Mouse (Mus musculus): ENCODE data around the gene G6pd2. TPM values are rescaled to one million over a fixed set of nuclear protein-coding genes. Genes with fewer than 3 reads are reported as not detected.

Gene G6pd2
- total RNA-seq (2021): not detected
- long read RNA-seq, experiment 1: 0 reads
- long read RNA-seq, experiment 2: 0 reads

DNA sequence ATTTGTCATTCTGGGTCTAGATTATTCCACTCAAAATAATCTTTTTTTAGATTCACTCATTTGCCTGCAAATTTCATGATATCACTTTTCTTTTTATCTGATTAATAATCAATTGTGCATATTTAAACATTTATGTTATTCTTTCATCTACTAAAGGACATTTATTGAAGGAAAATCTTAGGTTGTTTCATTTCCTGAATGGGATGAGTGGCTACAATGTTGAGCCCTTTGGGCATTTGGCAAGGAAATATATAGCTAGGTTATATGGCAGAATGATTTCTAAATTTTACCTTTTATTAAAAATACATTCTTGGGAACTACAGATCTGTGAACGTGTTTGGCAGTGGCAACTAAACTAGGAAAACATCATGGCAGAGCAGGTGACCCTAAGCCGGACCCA, at the start of gene G6pd2:
Gene G6pd2, plus strand, starts transcription at position 301 of the 400 bp plus-strand sequence.
- DNase-seq: no peak

DNA sequence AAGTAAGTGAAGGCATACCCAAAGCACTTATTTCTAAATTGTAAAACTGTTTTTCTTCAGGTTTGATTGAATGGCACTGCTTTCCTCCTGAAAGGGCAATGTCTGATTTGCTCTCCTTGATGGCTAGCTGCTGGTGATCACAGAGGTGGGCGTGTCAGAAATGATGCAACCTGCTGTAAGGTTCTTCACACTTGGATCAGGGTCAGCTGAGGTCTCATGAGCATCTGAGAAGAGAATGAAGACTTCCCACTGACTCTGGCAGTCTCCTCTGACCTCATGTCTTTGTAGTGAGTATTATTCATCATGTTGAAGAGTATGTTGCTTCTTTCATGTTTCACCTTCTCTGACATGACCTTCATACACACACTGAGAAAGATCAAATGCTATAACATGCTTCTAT, 44.4 kb upstream of the G6pd2 start:
- no peak for DNase-seq

GRCm38 (mm10) chr5:61832935-61833551, 24.4 kb downstream of the G6pd2 start:
- DNase-seq: no peak

DNA sequence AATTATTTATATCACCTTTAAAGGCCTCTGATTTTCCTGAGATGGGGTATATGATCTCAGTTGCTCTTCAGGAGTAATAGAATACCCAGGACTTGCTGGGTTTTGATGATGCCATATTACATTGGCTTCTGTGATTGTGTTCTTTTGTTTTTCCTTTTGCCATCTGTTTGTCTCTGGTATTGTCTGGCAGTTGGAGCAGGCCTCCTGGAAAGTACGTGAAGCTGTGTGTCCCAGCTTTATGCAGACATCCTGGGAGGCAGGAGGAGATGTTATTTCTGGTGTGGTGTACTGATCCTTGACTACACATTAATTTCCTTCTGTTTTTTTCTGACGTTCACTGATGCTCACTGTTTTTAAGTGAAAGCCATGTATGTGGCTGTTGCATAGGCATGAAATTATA, 35.3 kb downstream of the G6pd2 start:
- no peak for DNase-seq
